Mouse (Mus musculus) heart, adult 2 months (tissue): ENCODE data around the gene Slc41a3. TPM values are rescaled to one million over a fixed set of nuclear protein-coding genes. Genes with fewer than 3 reads are reported as not detected.
A peak's percentile ranks its signal among the peaks of the same experiment; 100 is the strongest.

Experiments
- DNase-seq, 2 experiments: peaks; one replicate each; pipeline ENCODE4 v3.0.0; 2021
- H3K27ac ChIP-seq: fragments of 200-600 bp; 2 replicates; pipeline ENCODE4 v1.8.1; 2022
- H3K27me3 ChIP-seq: fragments of 200-500 bp; 2 replicates; pipeline ENCODE4 v1.6.1; 2012; ENCODE audit warnings: mild to moderate bottlenecking, low read length, inconsistent platforms, mixed read lengths; ENCODE audit not compliant: control insufficient read depth, insufficient read depth
- H3K36me3 ChIP-seq: fragments of 200-500 bp; 2 replicates; pipeline ENCODE4 v1.6.1; 2012; ENCODE audit warnings: low read length, inconsistent platforms; ENCODE audit not compliant: control insufficient read depth, insufficient read depth
- H3K4me1 ChIP-seq: fragments of 200-500 bp; 2 replicates; pipeline ENCODE4 v1.6.1; 2011; ENCODE audit warnings: low read length; ENCODE audit not compliant: control insufficient read depth, insufficient read depth
- H3K4me3 ChIP-seq: fragments of 200-600 bp; 2 replicates; pipeline ENCODE4 v1.8.1; 2022
- H3K79me2 ChIP-seq: fragments of 200-500 bp; replicated peaks from 2 replicates; pipeline ENCODE4 v1.6.1; 2012; ENCODE audit warnings: mild to moderate bottlenecking, inconsistent platforms, low read length, moderate library complexity, mixed read lengths; ENCODE audit not compliant: control insufficient read depth, insufficient read depth
- H3K9ac ChIP-seq: fragments of 200-500 bp; 2 replicates; pipeline ENCODE4 v1.6.1; 2012; ENCODE audit warnings: low read depth, mild to moderate bottlenecking, control low read depth, inconsistent platforms, low read length, mixed read lengths
- CTCF ChIP-seq: fragments of 200-600 bp; IDR thresholded peaks from 2 replicates; pipeline ENCODE4 v1.8.1; 2022; ENCODE audit warnings: antibody characterized with exemption, mild to moderate bottlenecking, moderate library complexity
- EP300 ChIP-seq: fragments of 200-500 bp; IDR thresholded peaks from 2 replicates; pipeline ENCODE4 v1.6.1; 2011; ENCODE audit warnings: low read depth, low read length, control low read depth; ENCODE audit not compliant: insufficient read depth
- POLR2A ChIP-seq: fragments of 200-500 bp; IDR thresholded peaks from 2 replicates; pipeline ENCODE4 v1.6.1; 2011; ENCODE audit warnings: mild to moderate bottlenecking, low read depth, low read length, control low read depth; ENCODE audit not compliant: insufficient read depth
- WGBS: fragments of 180-500 bp; shearing (Covaris S2); methylation state at CpG from one replicate; pipeline ENCODE4 v1.1.7; 2018; 5-methylcytosine and 5-hydroxymethylcytosine counted together
- intact Hi-C: fragments of 180-260 bp; cut with DNase I; formaldehyde crosslinking; loops from one replicate; pipeline ENCODE4 v1.15.1; 2025
- polyA plus RNA-seq: library from polyadenylated mRNA; depleted of rRNA; stranded (reverse); fragments of >200 nt; gene quantifications from 2 replicates; pipeline ENCODE4 v1.2.3, GENCODE M21; 2012
- total RNA-seq, 2 experiments: library from RNA; stranded (reverse); gene quantifications; 2 replicates each; pipeline ENCODE4 v1.2.3; 2021

The Slc41a3 gene
- total and polyA plus RNA-seq, 3 experiments = 91.9 to 139 (median 100) TPM

GRCm38 (mm10) chr6:90608186-90608585, 3.7 kb downstream of the Slc41a3 start:
- DNase-seq = peak in 1 of 2 experiments; percentile 64
- H3K79me2 ChIP-seq = no peaks in the 10 kb centered on the region
- TF ChIP-seq POLR2A (no peak), EP300 (0 out of 2 replicates have a peak, but pooled peaks have one; percentile 70), CTCF (peak; percentile 73)

GRCm38 (mm10) chr6:90610248-90610647, 5.7 kb downstream of the Slc41a3 start:
- intact Hi-C loops = no loop called here
- no peaks in the 10 kb centered on the region for H3K27me3 ChIP-seq
- WGBS = 88% methylated on average over 5 of the region's 5 CpGs

More at GRCm38 (mm10) chr6:90608186-90608585, 3.7 kb downstream of the Slc41a3 start:
- Histone ChIP-seq H3K4me3 (no peak overlapping the region), H3K27me3 (no peaks in the 10 kb centered on the region), H3K27ac (no peak overlapping the region), H3K36me3 (no peaks in the 10 kb centered on the region), H3K9ac (no peak overlapping the region), H3K4me1 (peaks cover 8% of the 10 kb centered on the region)
- intact Hi-C loops = loop anchor here (5.0 kb wide), 1 partner anchor 44 kb away; no protein-coding TSS in a partner anchor
- WGBS = 64% methylated on average over 6 of the region's 6 CpGs

GRCm38 (mm10) chr6:90613277-90613676, 8.8 kb downstream of the Slc41a3 start:
- peaks cover 10% of the 10 kb centered on the region; the same call in 1 of the 2 replicates for H3K4me1 ChIP-seq
- 89% methylated on average over 8 of the region's 8 CpGs for WGBS

More at GRCm38 (mm10) chr6:90610248-90610647, 5.7 kb downstream of the Slc41a3 start:
- no peak overlapping the region for H3K4me3 ChIP-seq
- DNase-seq = no peak
- no peaks in the 10 kb centered on the region for H3K79me2 ChIP-seq
- H3K9ac ChIP-seq = no peak overlapping the region
- TF ChIP-seq EP300 = no peak
- H3K27ac ChIP-seq = no peak overlapping the region
- H3K4me1 ChIP-seq = peaks cover 8% of the 10 kb centered on the region
- no peaks in the 10 kb centered on the region for H3K36me3 ChIP-seq

GRCm38 (mm10) chr6:90615362-90615761, 10.8 kb downstream of the Slc41a3 start:
- no peak for TF ChIP-seq POLR2A
- no peak for TF ChIP-seq EP300
- TF ChIP-seq CTCF = no peak
- intact Hi-C loops = no loop called here
- 59% methylated on average over 7 of the region's 7 CpGs for WGBS
- Histone ChIP-seq H3K27me3 (no peaks in the 10 kb centered on the region), H3K79me2 (no peaks in the 10 kb centered on the region), H3K9ac (no peak overlapping the region), H3K36me3 (no peaks in the 10 kb centered on the region), H3K4me1 (peaks cover 13% of the 10 kb centered on the region; the same call in 1 of the 2 replicates), H3K27ac (peak overlapping the region; percentile 92), H3K4me3 (no peak overlapping the region)
- DNase-seq = peak in 1 of 2 experiments; percentile 45

More at GRCm38 (mm10) chr6:90613277-90613676, 8.8 kb downstream of the Slc41a3 start:
- intact Hi-C loops = no loop called here
- TF ChIP-seq CTCF (no peak), EP300 (no peak), POLR2A (no peak)
- Histone ChIP-seq H3K27me3 (no peaks in the 10 kb centered on the region), H3K9ac (no peak overlapping the region), H3K4me3 (no peak overlapping the region), H3K27ac (no peak overlapping the region), H3K36me3 (no peaks in the 10 kb centered on the region), H3K79me2 (no peaks in the 10 kb centered on the region)
- no peak for DNase-seq

GRCm38 (mm10) chr6:90615991-90616390, 11.5 kb downstream of the Slc41a3 start:
- Histone ChIP-seq H3K4me3 (no peak overlapping the region), H3K9ac (no peak overlapping the region), H3K27me3 (no peaks in the 10 kb centered on the region), H3K27ac (peak overlapping the region; percentile 92), H3K79me2 (no peaks in the 10 kb centered on the region), H3K36me3 (no peaks in the 10 kb centered on the region), H3K4me1 (peaks cover 13% of the 10 kb centered on the region; the same call in 1 of the 2 replicates)
- WGBS = 46% methylated on average over 6 of the region's 6 CpGs
- TF ChIP-seq CTCF (no peak), POLR2A (no peak), EP300 (peak; percentile 88)
- DNase-seq = peak in 1 of 2 experiments; percentile 73
- intact Hi-C loops = no loop called here

GRCm38 (mm10) chr6:90616481-90616880, 12.0 kb downstream of the Slc41a3 start:
- Histone ChIP-seq H3K27ac (peak overlapping the region; percentile 92), H3K4me1 (peaks cover 13% of the 10 kb centered on the region; the same call in 1 of the 2 replicates), H3K9ac (no peak overlapping the region), H3K79me2 (no peaks in the 10 kb centered on the region), H3K36me3 (no peaks in the 10 kb centered on the region), H3K4me3 (no peak overlapping the region), H3K27me3 (no peaks in the 10 kb centered on the region)
- no peak for TF ChIP-seq POLR2A
- TF ChIP-seq CTCF = no peak
- TF ChIP-seq EP300 = no peak
- no peak for DNase-seq
- WGBS = 64% methylated on average over 6 of the region's 6 CpGs
- intact Hi-C loops = no loop called here
